Mouse (Mus musculus): ENCODE data around the gene Ift27. TPM values are rescaled to one million over a fixed set of nuclear protein-coding genes. Genes with fewer than 3 reads are reported as not detected.

The Ift27 gene
- polyA plus RNA-seq, 1 experiment from 2014 or later = 37.1 TPM

- 74% methylated on average over 9 of the region's 9 CpGs for WGBS
- Histone ChIP-seq H3K4me2 (ENCODE audit: low read depth, low read length) (no peak overlapping the region), H3K4me3 (ENCODE audit: low read length) (no peak overlapping the region), H3K27me3 (ENCODE audit: control insufficient read depth, insufficient read depth, low read length) (no peaks in the 10 kb centered on the region), H3K27ac (ENCODE audit: low read length) (no peak overlapping the region), H3K36me3 (ENCODE audit: control insufficient read depth, insufficient read depth) (no peaks in the 10 kb centered on the region), H3K9ac (ENCODE audit: low read length) (no peak overlapping the region), H3K4me1 (ENCODE audit: control insufficient read depth, insufficient read depth, low read length) (no peaks in the 10 kb centered on the region), H3K9me3 (replicated peaks; ENCODE audit: control insufficient read depth, low read length) (no peaks in the 10 kb centered on the region)
- ATAC-seq (replicated peaks; ENCODE audit: extremely low read depth, insufficient read depth, low FRiP score) = no peak
These were observed 12.0 kb downstream of the Ift27 start for GRCm38 (mm10) chr15:78161946-78162345.

- no peak overlapping the region for H3K9ac ChIP-seq (ENCODE audit: low read length)
- no peaks in the 10 kb centered on the region for H3K9me3 ChIP-seq (replicated peaks; ENCODE audit: control insufficient read depth, low read length)
- no peaks in the 10 kb centered on the region for H3K27me3 ChIP-seq (ENCODE audit: control insufficient read depth, insufficient read depth, low read length)
- H3K4me3 ChIP-seq (ENCODE audit: low read length) = no peak overlapping the region
- H3K36me3 ChIP-seq (ENCODE audit: control insufficient read depth, insufficient read depth) = no peaks in the 10 kb centered on the region
- WGBS = 69% methylated on average over 3 of the region's 5 CpGs
- no peak overlapping the region for H3K27ac ChIP-seq (ENCODE audit: low read length)
- no peaks in the 10 kb centered on the region for H3K4me1 ChIP-seq (ENCODE audit: control insufficient read depth, insufficient read depth, low read length)
- no peak overlapping the region for H3K4me2 ChIP-seq (ENCODE audit: low read depth, low read length)
- ATAC-seq (replicated peaks; ENCODE audit: extremely low read depth, insufficient read depth, low FRiP score) = no peak
These were observed 15.6 kb downstream of the Ift27 start for GRCm38 (mm10) chr15:78158335-78158734.

GRCm38 (mm10) chr15:78157824-78158223 is 16.1 kb downstream of the Ift27 start:
- H3K4me2 ChIP-seq (ENCODE audit: low read depth, low read length) = no peak overlapping the region
- no peak overlapping the region for H3K9ac ChIP-seq (ENCODE audit: low read length)
- no peak for ATAC-seq (replicated peaks; ENCODE audit: extremely low read depth, insufficient read depth, low FRiP score)
- H3K4me3 ChIP-seq (ENCODE audit: low read length) = no peak overlapping the region
- H3K27ac ChIP-seq (ENCODE audit: low read length) = no peak overlapping the region
- H3K27me3 ChIP-seq (ENCODE audit: control insufficient read depth, insufficient read depth, low read length) = no peaks in the 10 kb centered on the region
- 68% methylated on average over 4 of the region's 4 CpGs for WGBS
- no peaks in the 10 kb centered on the region for H3K4me1 ChIP-seq (ENCODE audit: control insufficient read depth, insufficient read depth, low read length)
- H3K36me3 ChIP-seq (ENCODE audit: control insufficient read depth, insufficient read depth) = no peaks in the 10 kb centered on the region
- no peaks in the 10 kb centered on the region for H3K9me3 ChIP-seq (replicated peaks; ENCODE audit: control insufficient read depth, low read length)

GRCm38 (mm10) chr15:78157330-78157729 is 16.6 kb downstream of the Ift27 start:
- Histone ChIP-seq H3K27me3 (ENCODE audit: control insufficient read depth, insufficient read depth, low read length) (no peaks in the 10 kb centered on the region), H3K9ac (ENCODE audit: low read length) (no peak overlapping the region), H3K4me1 (ENCODE audit: control insufficient read depth, insufficient read depth, low read length) (no peaks in the 10 kb centered on the region), H3K4me2 (ENCODE audit: low read depth, low read length) (no peak overlapping the region), H3K9me3 (replicated peaks; ENCODE audit: control insufficient read depth, low read length) (no peaks in the 10 kb centered on the region), H3K36me3 (ENCODE audit: control insufficient read depth, insufficient read depth) (no peaks in the 10 kb centered on the region), H3K4me3 (ENCODE audit: low read length) (no peak overlapping the region), H3K27ac (ENCODE audit: low read length) (no peak overlapping the region)
- WGBS = 82% methylated on average over 8 of the region's 8 CpGs
- ATAC-seq (replicated peaks; ENCODE audit: extremely low read depth, insufficient read depth, low FRiP score) = no peak

GRCm38 (mm10) chr15:78155421-78155820 is 18.5 kb downstream of the Ift27 start:
- Histone ChIP-seq H3K36me3 (ENCODE audit: control insufficient read depth, insufficient read depth) (no peaks in the 10 kb centered on the region), H3K4me2 (ENCODE audit: low read depth, low read length) (no peak overlapping the region), H3K4me3 (ENCODE audit: low read length) (no peak overlapping the region), H3K9ac (ENCODE audit: low read length) (no peak overlapping the region), H3K27me3 (ENCODE audit: control insufficient read depth, insufficient read depth, low read length) (no peaks in the 10 kb centered on the region), H3K4me1 (ENCODE audit: control insufficient read depth, insufficient read depth, low read length) (no peaks in the 10 kb centered on the region), H3K9me3 (replicated peaks; ENCODE audit: control insufficient read depth, low read length) (no peaks in the 10 kb centered on the region), H3K27ac (ENCODE audit: low read length) (no peak overlapping the region)
- 78% methylated on average over 6 of the region's 6 CpGs for WGBS
- ATAC-seq (replicated peaks; ENCODE audit: extremely low read depth, insufficient read depth, low FRiP score) = no peak

- H3K27ac ChIP-seq (ENCODE audit: low read length) = no peak overlapping the region
- H3K4me2 ChIP-seq (ENCODE audit: low read depth, low read length) = no peak overlapping the region
- H3K4me1 ChIP-seq (ENCODE audit: control insufficient read depth, insufficient read depth, low read length) = no peaks in the 10 kb centered on the region
- no peak for ATAC-seq (replicated peaks; ENCODE audit: extremely low read depth, insufficient read depth, low FRiP score)
- no peaks in the 10 kb centered on the region for H3K9me3 ChIP-seq (replicated peaks; ENCODE audit: control insufficient read depth, low read length)
- H3K4me3 ChIP-seq (ENCODE audit: low read length) = no peak overlapping the region
- no peaks in the 10 kb centered on the region for H3K36me3 ChIP-seq (ENCODE audit: control insufficient read depth, insufficient read depth)
- no peaks in the 10 kb centered on the region for H3K27me3 ChIP-seq (ENCODE audit: control insufficient read depth, insufficient read depth, low read length)
- 53% methylated on average over 11 of the region's 11 CpGs for WGBS
- H3K9ac ChIP-seq (ENCODE audit: low read length) = no peak overlapping the region
These were observed 20.7 kb downstream of the Ift27 start for GRCm38 (mm10) chr15:78153045-78153775.

GRCm38 (mm10) chr15:78148565-78148964 is 25.3 kb downstream of the Ift27 start:
- Histone ChIP-seq H3K9me3 (replicated peaks; ENCODE audit: control insufficient read depth, low read length) (no peaks in the 10 kb centered on the region), H3K27me3 (ENCODE audit: control insufficient read depth, insufficient read depth, low read length) (no peaks in the 10 kb centered on the region), H3K4me2 (ENCODE audit: low read depth, low read length) (no peak overlapping the region), H3K27ac (ENCODE audit: low read length) (no peak overlapping the region), H3K4me1 (ENCODE audit: control insufficient read depth, insufficient read depth, low read length) (no peaks in the 10 kb centered on the region), H3K9ac (ENCODE audit: low read length) (no peak overlapping the region), H3K36me3 (ENCODE audit: control insufficient read depth, insufficient read depth) (no peaks in the 10 kb centered on the region), H3K4me3 (ENCODE audit: low read length) (no peak overlapping the region)
- ATAC-seq (replicated peaks; ENCODE audit: extremely low read depth, insufficient read depth, low FRiP score) = no peak
- WGBS = 65% methylated on average over 7 of the region's 7 CpGs

- 71% methylated on average over 8 of the region's 8 CpGs for WGBS
- no peaks in the 10 kb centered on the region for H3K4me1 ChIP-seq (ENCODE audit: control insufficient read depth, insufficient read depth, low read length)
- H3K4me3 ChIP-seq (ENCODE audit: low read length) = no peak overlapping the region
- no peak overlapping the region for H3K27ac ChIP-seq (ENCODE audit: low read length)
- no peak overlapping the region for H3K4me2 ChIP-seq (ENCODE audit: low read depth, low read length)
- no peaks in the 10 kb centered on the region for H3K36me3 ChIP-seq (ENCODE audit: control insufficient read depth, insufficient read depth)
- no peak for ATAC-seq (replicated peaks; ENCODE audit: extremely low read depth, insufficient read depth, low FRiP score)
- no peaks in the 10 kb centered on the region for H3K9me3 ChIP-seq (replicated peaks; ENCODE audit: control insufficient read depth, low read length)
- no peak overlapping the region for H3K9ac ChIP-seq (ENCODE audit: low read length)
- no peaks in the 10 kb centered on the region for H3K27me3 ChIP-seq (ENCODE audit: control insufficient read depth, insufficient read depth, low read length)
These were observed 33.7 kb downstream of the Ift27 start for GRCm38 (mm10) chr15:78140226-78140625.

- no peak for ATAC-seq (replicated peaks; ENCODE audit: extremely low read depth, insufficient read depth, low FRiP score)
- 62% methylated on average over 6 of the region's 6 CpGs for WGBS
- Histone ChIP-seq H3K4me2 (ENCODE audit: low read depth, low read length) (no peak overlapping the region), H3K27me3 (ENCODE audit: control insufficient read depth, insufficient read depth, low read length) (no peaks in the 10 kb centered on the region), H3K4me3 (ENCODE audit: low read length) (no peak overlapping the region), H3K9me3 (replicated peaks; ENCODE audit: control insufficient read depth, low read length) (no peaks in the 10 kb centered on the region), H3K27ac (ENCODE audit: low read length) (no peak overlapping the region), H3K4me1 (ENCODE audit: control insufficient read depth, insufficient read depth, low read length) (no peaks in the 10 kb centered on the region), H3K9ac (ENCODE audit: low read length) (no peak overlapping the region), H3K36me3 (ENCODE audit: control insufficient read depth, insufficient read depth) (no peaks in the 10 kb centered on the region)
These were observed 39.3 kb downstream of the Ift27 start for GRCm38 (mm10) chr15:78134606-78135005.

Measured in heart, embryonic 16.5 days (tissue).